Mouse (Mus musculus) spleen, adult 12 weeks (tissue): ENCODE measurements around the gene Ankub1.
A peak's percentile ranks its signal among the peaks of the same experiment; 100 is the strongest.

ENCODE experiments used
- DNase-seq: peaks from one replicate; pipeline ENCODE4 v3.0.0; 2022; ENCODE audit warnings: low spot score

Gene Ankub1

DNA sequence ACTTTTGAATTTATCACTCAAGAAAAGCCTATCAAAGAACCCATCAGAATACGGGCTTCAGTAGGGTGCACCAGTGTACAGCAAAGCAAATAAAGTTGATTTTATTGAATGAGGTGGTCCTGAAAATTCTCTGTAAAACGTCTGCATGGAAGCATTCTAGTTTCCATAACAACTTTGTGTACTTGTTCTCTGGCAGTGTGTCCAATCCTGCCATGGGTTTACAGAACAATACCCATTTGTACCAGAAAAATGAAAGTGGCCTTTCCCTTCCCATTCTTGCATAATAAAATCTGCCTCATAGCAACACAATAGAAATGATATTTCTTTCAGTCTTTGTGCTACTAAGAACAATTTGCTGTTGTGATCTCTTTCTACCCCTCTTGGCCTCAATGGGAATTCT, at the start of gene Ankub1:
Ankub1 (minus strand) TSS at position 81 of the 400 bp plus-strand sequence.
- DNase-seq = no peak

DNA sequence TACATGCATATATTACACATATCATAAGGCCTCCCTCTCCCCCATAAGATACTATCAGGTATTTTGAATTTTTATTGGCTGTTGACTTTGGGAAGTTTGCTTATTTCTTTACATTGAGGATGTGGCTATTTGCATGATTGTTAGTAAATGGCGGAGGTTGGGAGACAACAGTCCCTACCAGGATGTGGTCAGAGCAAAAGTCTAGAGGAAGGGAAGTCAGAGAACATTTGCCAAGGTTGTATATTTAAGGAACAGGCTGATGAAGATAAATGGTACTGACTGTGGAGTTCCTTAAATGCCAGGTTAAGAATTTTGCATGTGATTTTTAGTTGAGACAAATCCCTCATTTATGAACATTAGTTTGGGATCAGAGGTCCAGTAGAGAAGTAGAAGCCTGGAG, 47.2 kb upstream of the Ankub1 start:
- DNase-seq = no peak

DNA sequence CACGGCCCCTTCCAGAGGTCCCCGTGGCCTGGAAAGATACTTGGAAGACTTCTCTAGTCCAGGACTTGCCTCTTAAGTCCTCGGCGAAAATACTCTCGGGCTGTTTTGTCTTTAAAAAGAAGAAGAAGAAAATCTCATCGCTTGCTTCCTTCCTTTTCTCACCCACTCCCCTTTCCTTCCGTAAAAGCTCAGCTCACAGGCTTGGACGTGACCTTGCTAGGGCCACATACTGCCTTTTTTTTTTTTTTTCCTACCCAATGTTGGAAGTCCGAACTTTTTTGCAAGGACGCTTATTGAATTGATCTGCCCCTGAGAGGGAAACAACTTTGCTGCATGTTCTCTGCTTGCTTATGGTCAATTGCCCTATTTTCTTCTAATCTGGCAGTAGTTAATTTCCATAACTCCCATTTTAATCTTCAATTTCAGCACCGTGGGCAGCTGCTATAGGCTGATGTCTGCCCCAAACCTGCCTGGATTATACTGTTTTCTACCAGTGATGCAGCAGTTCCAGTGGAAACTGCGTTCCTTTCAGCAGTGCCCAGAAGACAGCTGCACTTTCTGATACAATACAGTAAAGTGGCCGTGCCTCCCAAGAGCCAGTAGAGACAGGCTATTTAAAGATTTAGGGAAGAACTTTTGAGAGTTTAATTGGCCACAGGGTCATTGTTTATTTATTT, 44.0 kb upstream of the Ankub1 start:
- no peak for DNase-seq

DNA sequence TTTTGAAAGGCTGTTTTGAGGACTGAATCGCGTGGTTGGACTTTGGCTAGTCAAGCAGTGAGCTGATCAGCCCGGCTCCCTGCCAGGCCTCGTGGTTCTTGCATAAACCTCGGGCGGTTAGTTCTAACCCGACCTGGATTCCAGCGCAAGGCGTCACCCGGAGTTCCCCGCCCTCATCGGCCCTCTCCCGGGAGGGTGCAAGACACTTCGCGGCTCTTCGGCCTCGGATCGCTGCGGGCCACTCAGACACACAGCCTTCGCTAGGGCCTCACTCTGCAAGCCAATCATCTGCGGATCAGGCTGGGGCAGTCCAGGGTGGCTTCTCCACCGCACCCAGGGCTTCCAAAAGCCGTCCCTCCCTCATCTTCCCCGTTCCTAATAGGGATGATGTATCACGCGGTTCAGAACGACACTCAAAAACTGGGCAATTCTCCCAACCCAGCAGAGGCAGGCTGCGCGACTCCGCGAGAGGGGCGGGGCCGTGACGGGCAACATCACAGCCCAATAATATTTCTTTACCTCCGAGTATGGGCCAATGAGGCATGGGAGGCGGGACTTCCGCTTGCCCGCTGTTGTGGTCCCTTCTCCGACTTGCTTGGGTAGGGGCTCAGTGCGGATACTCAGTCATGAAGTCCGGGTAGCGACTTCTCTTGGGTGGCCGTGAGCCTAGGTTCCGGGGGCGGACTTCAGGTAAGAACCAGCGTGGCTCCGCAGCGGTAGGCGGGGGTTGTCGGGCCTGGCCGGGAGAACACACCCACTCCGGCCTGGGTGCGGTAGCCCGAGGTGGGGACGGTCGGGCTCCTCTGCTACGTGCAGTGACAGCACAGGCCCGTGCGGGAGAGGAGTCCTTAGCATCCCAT, 43.1 kb upstream of the Ankub1 start, which contains the start of gene Rnf13:
Rnf13 (plus strand) TSS at position 552 of the 860 bp plus-strand sequence.
- DNase-seq = peak; percentile 88

- no peak for DNase-seq
Measured at GRCm38 (mm10) chr3:57732206-57732915, 39.8 kb upstream of the Ankub1 start.

DNA sequence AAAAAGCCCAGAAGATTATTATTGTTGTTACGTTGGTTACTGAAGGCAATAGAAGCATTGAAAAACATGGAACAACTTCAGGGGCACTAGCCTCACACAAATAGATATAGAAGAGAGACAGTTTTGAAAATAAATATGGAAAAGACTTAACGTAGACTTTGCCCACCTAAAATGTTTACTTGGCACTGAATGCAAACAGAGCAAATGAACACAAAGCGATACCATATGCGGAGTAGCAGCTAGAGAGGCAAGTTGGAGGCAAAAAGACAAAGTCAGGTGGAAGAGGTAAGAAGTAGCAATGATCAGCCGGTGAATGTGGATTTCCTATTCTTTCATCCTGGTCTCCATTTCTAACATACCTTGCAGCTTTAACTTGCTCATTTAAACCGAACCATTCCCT, 21.6 kb upstream of the Ankub1 start:
- no peak for DNase-seq

DNA sequence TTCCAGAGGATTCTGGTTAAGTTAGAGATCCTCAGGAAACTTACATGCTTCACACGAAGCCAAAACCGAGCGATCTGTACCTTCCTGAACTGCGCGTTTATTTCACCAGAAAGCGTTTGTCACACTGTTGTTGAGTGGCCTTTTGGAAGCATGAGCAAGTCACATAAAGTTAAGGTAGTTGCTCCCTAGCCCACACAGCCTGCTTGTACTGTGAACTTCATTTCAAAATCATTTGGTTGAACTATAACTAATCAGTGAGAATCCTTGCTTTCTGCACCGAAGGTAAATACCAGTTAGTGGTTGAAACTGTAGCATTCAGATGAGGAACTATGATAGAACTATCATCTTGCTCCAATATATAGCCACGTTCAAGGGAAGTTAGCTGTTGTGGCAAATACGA, 4.2 kb upstream of the Ankub1 start:
- DNase-seq = no peak

DNA sequence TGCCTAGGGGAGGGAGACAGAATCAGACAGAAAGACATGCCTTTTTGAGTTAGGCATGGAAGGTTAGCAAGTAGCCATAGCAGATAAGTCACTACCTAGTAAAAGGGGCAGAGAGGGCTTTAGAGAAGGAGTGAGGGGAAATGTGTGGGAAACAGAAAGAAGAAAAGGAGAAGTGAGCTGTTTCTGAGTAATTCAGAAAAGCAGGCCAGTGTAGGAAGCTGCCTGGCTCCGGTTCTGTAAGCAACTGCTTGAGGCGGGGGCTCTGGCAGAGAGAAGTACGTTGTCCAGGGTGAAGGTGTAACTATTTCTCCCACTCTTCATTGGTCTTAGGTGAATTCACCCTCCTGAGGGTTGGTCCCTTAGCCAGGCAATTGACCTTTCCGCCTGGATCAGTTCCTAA, 3.6 kb upstream of the Ankub1 start:
- no peak for DNase-seq

DNA sequence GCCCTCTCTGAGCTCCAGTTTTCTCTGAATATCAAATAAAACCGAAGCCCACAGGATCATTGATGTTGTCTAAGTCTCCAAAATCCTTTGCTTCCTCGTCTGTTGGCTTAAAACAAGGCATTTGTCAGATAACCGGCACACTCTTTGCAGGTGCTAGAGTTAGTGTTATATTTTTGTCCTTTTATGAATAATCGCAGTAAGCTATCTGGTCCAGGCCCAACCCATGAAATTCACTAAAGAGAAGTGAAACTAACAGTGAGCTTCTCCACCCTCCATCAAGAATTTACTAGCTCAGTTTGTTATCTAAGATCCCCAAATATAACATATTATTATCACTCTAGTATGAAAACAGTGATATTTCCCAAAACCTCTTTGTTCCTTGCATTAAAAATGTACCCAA, 827 bp downstream of the Ankub1 start:
- no peak for DNase-seq

GRCm38 (mm10) chr3:57677786-57678185, 14.8 kb downstream of the Ankub1 start:
- DNase-seq = no peak

GRCm38 (mm10) chr3:57674075-57674474, 18.5 kb downstream of the Ankub1 start:
- no peak for DNase-seq

- peak; percentile 22 for DNase-seq
Measured at GRCm38 (mm10) chr3:57673586-57673985, 19.0 kb downstream of the Ankub1 start.

- peak; percentile 17 for DNase-seq
Measured at GRCm38 (mm10) chr3:57667054-57667723, 25.4 kb downstream of the Ankub1 start.

DNA sequence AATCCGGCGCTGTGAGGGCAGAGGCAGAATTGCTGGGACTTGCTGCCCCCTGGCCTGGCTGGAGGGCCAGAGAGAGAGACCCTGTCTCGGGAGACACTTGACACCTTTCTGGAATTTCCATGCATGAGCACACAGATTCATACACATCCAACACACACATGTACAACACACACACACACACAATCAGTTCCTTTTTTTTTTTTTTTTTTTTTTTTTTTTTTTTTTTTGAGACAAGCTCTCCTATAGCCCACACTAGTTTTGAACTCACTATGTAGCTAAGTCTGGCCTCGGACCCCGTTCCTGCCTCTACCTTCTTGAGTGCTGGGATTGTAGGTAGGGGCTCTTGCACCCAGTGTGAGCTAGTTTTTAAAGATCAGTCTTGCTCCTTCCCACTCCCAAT, 26.7 kb downstream of the Ankub1 start:
- no peak for DNase-seq

DNA sequence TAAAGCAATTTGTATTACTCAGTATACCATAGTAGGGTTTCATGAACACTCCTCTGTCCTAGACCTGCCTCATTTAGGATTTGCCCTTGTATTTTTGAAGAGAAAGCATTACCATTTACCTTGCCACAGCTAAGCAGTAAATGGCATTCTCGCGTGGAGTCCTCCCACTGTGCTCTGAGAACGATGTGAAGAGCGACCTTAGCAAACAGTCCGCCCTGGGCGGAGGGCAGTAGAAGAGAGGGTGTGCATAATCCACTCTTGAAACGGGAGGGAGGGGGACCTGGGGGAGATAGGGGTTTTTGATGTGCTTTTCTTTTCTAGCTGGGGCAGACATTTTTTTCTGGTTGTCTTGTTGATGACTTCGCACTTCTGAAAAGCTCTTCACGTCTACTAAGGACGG, 27.9 kb downstream of the Ankub1 start:
- DNase-seq = no peak

DNA sequence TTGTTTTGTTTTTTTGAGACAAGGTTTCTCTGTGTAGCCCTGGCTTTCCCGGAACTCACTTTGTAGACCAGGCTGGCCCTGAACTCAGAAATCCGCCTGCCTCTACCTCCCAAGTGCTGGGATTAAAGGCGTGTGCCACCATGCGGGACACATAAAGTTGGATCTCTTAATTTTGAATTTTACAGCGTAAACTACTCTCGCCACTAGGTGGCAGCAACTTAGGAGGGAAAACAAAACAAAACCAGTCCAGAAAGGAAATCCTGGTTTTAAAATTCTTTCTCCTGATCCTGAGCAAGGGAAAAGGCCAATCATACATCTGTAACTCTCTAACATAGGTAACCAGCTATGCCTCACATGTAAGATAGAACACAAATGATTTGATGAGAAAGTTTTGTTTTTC, 28.9 kb downstream of the Ankub1 start:
- no peak for DNase-seq

DNA sequence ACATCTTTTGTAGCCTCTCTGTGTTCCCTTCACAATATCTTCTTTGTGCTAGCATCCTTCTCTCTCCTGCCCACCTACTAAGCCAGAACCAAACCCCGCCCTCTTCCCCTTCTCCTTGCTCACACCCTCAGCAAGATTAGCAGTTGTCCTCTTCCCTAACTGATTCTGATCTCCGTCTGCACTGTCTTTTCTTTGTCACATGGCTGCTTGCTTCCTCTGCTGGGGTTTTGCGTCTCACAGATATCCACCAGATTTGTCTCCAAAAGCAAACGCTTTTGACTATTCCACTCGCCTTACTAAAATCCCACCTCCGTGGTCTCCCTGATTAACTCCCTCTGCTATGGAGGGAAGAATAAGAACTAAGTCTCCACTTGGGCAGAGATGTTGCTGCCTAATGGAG, 34.0 kb downstream of the Ankub1 start:
- DNase-seq = no peak

GRCm38 (mm10) chr3:57653646-57654045, 39.0 kb downstream of the Ankub1 start:
- DNase-seq = no peak

GRCm38 (mm10) chr3:57652485-57652884, 40.1 kb downstream of the Ankub1 start:
- no peak for DNase-seq

DNA sequence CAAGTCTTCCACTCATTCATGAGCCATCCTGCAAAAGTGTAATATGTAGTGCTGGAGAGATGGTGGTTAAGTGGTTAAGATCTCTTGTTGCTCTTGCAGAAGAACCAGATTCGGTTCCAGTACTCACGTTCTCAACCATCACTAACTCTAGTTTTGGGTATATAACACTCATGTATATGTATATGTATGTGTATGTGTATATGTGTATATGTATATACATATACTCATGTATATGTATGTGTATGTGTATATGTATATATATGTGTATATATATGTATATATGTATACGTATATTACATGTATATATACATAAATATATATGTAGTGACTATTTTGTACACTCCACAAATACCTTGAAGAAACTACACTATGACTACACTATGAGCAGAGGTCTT, 40.7 kb downstream of the Ankub1 start:
- DNase-seq = no peak

- peak; percentile 77 for DNase-seq
Measured at GRCm38 (mm10) chr3:57651231-57651864, 41.3 kb downstream of the Ankub1 start, which contains the start of gene Commd2. Commd2 (minus strand) TSS chr3:57651715.

GRCm38 (mm10) chr3:57643191-57643590, 49.4 kb downstream of the Ankub1 start:
- DNase-seq = no peak
